Mouse (Mus musculus) heart, postnatal 0 days (tissue): Measurements from ENCODE around the gene Zfp985.

ENCODE experiments used
- CTCF ChIP-seq: IDR thresholded peaks from 2 replicates; pipeline ENCODE4 v1.5.1; 2016; ENCODE audit warnings: antibody characterized with exemption, control low read depth, low read depth
- EP300 ChIP-seq: IDR thresholded peaks from 2 replicates; pipeline ENCODE4 v1.6.1; 2016; ENCODE audit warnings: antibody characterized with exemption, low read depth

DNA sequence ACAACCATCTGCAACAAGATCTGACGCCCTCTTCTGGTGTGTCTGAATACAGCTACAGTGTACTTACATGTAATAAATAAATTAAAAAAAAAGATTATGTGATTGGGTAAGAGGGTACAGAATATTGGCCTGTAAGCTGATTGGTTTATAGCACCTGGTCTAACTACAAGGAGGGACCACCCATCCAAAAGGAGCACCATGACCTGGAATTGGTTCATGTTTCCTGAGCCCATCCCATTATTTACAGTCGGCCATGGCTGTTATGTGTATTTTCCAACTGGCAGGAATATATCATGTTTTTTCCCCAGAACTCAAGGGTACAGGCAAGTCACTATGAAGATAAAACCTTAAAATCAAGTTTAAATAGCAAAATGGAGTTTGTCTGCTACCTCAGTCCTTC, 45.8 kb downstream of the Zfp985 start:
- TF ChIP-seq CTCF, result no peak
- no peak for TF ChIP-seq EP300
